8 mouse cellular contexts compared by ENCODE assay signal in genomic region chr3:115887427-115888309, GRCm38 (mm10). TPM values are rescaled to one million over a fixed set of nuclear protein-coding genes. Genes with fewer than 3 reads are reported as not detected.
DNase-seq lines count a peak whose midpoint lies in the region; ATAC-seq lines count a peak whose summit lies in the region.

Gene Dph5 (plus strand): TSS chr3:115887837.

- H3K27me3 ChIP-seq in intestine, embryonic 14.5 days (replicated peaks; ENCODE audit: control insufficient read depth, insufficient read depth, low read length), result no peaks in the 10 kb centered on the region

- peak; percentile 92 to 98 for DNase-seq in adrenal gland, adult (ENCODE audit: inconsistent age in 2 of 2, low spot score in 1 of 2)
- DNase-seq in embryo, embryonic 10.5 days (ENCODE audit: low spot score), result peak; percentile 95
- peak; percentile 83 for DNase-seq in gastrocnemius, postnatal 14 days
- DNase-seq in intestine, embryonic 14.5 days (ENCODE audit: low spot score), result peak; percentile 97
- DNase-seq in left cerebral cortex, postnatal 14 days (ENCODE audit: low spot score in 2 of 2), result peak; percentile 92 to 93
- DNase-seq in mesoderm, embryonic 11.5 days (ENCODE audit: low read depth, low spot score), result peak; percentile 93
- DNase-seq in right cerebral cortex, postnatal 36 days (ENCODE audit: low spot score in 2 of 2), result peak; percentile 92
- peak; percentile 94 for DNase-seq in yolk sac, embryonic 10.5 days (ENCODE audit: low spot score)

- ATAC-seq in intestine, embryonic 14.5 days (replicated peaks; ENCODE audit: low FRiP score, low TSS enrichment, low read depth), result peak; percentile 93

- H3K4me3 ChIP-seq in intestine, embryonic 14.5 days (ENCODE audit: low read depth, low read length), result peak within 1 kb of the TSS; percentile 76

- peak within 1 kb of the TSS; percentile 61 for H3K9ac ChIP-seq in intestine, embryonic 14.5 days (ENCODE audit: low read length)

- H3K9me3 ChIP-seq in intestine, embryonic 14.5 days (ENCODE audit: control insufficient read depth, low read length), result no peaks in the 10 kb centered on the region

- peak within 1 kb of the TSS; percentile 67 for H3K27ac ChIP-seq in intestine, embryonic 14.5 days (ENCODE audit: low read depth)

- H3K4me2 ChIP-seq in intestine, embryonic 14.5 days (ENCODE audit: low read length), result peak within 1 kb of the TSS; percentile 90

- H3K36me3 ChIP-seq in intestine, embryonic 14.5 days (ENCODE audit: control insufficient read depth, insufficient read depth, low read length), result peaks cover 4% of the 10 kb centered on the region; the same call in 1 of the 2 replicates

- intact Hi-C loops in gastrocnemius, postnatal 14 days (cut with DNase I; ENCODE audit: low total_unique reads), result loop anchor here (10.0 kb wide), 1 partner anchor 173 kb away; the partner anchor contains the start of gene S1pr1
- intact Hi-C loops in left cerebral cortex, postnatal 14 days (cut with DNase I), result loop anchor here (1.0 kb wide), 1 partner anchor 174 kb away; no protein-coding TSS in a partner anchor

- H3K4me1 ChIP-seq in intestine, embryonic 14.5 days (replicated peaks; ENCODE audit: control insufficient read depth, insufficient read depth, low read length), result 0 out of 2 replicates have a peak, but pooled peaks cover 6% of the 10 kb centered on the region

- under 1% methylated on average over 40 of the region's 40 CpGs for WGBS in intestine, embryonic 14.5 days

RNA-seq across cellular contexts. Expression of gene Dph5, which starts in this region (rescaled TPM):
- 1 to 10 TPM; 7.2 to 9.7 TPM for total RNA-seq in gastrocnemius, postnatal 14 days (2021)
- polyA plus RNA-seq in intestine, embryonic 14.5 days (2014; fragmentation: Nextera tagmentation; extraction: Ambion mirVana), result 32.9 and 34.3 TPM in 2 replicates
- 10 to 100 TPM; 11.7 to 12.5 TPM for total RNA-seq in left cerebral cortex, postnatal 14 days (2021)

Comparison
In these comparisons a context has a peak if more than half of its experiments do, and no peak if none do; other contexts are left out.
1. Peak in every context shown above with its lines: DNase-seq, ATAC-seq, H3K4me3 ChIP-seq and H3K27ac ChIP-seq.